ENCODE assay signal across 12 mouse cellular contexts in genomic region chr4:109930935-109931334, GRCm38 (mm10). TPM values are rescaled to one million over a fixed set of nuclear protein-coding genes. Genes with fewer than 3 reads are reported as not detected.
"Had no signal": no experiment of that assay in that cellular context is flagged by ENCODE, and none has a peak within 500 bp of the region (broad histone marks: within the 10 kb centered on the region; RNA-seq: fewer than 3 reads in every experiment).

No protein-coding gene starts in this region.

- H3K9me3 ChIP-seq: neural tube, embryonic 12.5 days; neural tube, embryonic 13.5 days; neural tube, embryonic 15.5 days; stomach, embryonic 15.5 days had no signal

- H3K4me1 ChIP-seq: neural tube, embryonic 12.5 days; neural tube, embryonic 13.5 days; neural tube, embryonic 15.5 days; stomach, embryonic 15.5 days had no signal

- H3K4me3 ChIP-seq: neural tube, embryonic 12.5 days; neural tube, embryonic 13.5 days; neural tube, embryonic 15.5 days; stomach, embryonic 15.5 days had no signal

- H3K4me2 ChIP-seq: neural tube, embryonic 12.5 days; neural tube, embryonic 13.5 days; neural tube, embryonic 15.5 days; stomach, embryonic 15.5 days had no signal

- H3K27ac ChIP-seq: neural tube, embryonic 12.5 days; neural tube, embryonic 13.5 days; neural tube, embryonic 15.5 days; stomach, embryonic 15.5 days; stomach, postnatal 0 days had no signal

- H3K9ac ChIP-seq: neural tube, embryonic 12.5 days; neural tube, embryonic 13.5 days; neural tube, embryonic 15.5 days; stomach, embryonic 15.5 days had no signal

- DNase-seq: right cerebral cortex, adult 18-20 months; right cerebral cortex, postnatal 14 days; right cerebral cortex, postnatal 25 days; right cerebral cortex, postnatal 4 days; spleen, adult 18-20 months had no signal

- H3K27me3 ChIP-seq: neural tube, embryonic 12.5 days; neural tube, embryonic 13.5 days; neural tube, embryonic 15.5 days; stomach, embryonic 15.5 days had no signal

RNA-seq across cellular contexts. Expression of gene Dmrta2, which starts 46.9 kb away (rescaled TPM):
- total RNA-seq: neutrophil, adult 5-6 weeks had no signal
- polyA plus RNA-seq: neural tube, embryonic 15.5 days; stomach, postnatal 0 days; thymus, postnatal 0 days had no signal
